Mouse (Mus musculus) small intestine, adult 2 months (tissue): ENCODE data around the gene Ppp1r13b. TPM values are rescaled to one million over a fixed set of nuclear protein-coding genes. Genes with fewer than 3 reads are reported as not detected.

Source experiments
- H3K27ac ChIP-seq: fragments of 200-500 bp; 2 replicates; pipeline ENCODE4 v1.5.1; 2012; ENCODE audit warnings: low read depth, low read length, control low read depth, inconsistent platforms; ENCODE audit not compliant: insufficient read depth
- H3K27me3 ChIP-seq: fragments of 200-500 bp; 2 replicates; pipeline ENCODE4 v1.6.1; 2012; ENCODE audit warnings: mild to moderate bottlenecking, moderate library complexity, low read length, inconsistent platforms; ENCODE audit not compliant: control insufficient read depth, insufficient read depth
- H3K36me3 ChIP-seq: fragments of 200-500 bp; 2 replicates; pipeline ENCODE4 v1.6.1; 2012; ENCODE audit warnings: mild to moderate bottlenecking, low read length, control low read depth, inconsistent platforms; ENCODE audit not compliant: control insufficient read depth, insufficient read depth
- H3K4me1 ChIP-seq: fragments of 200-500 bp; 2 replicates; pipeline ENCODE4 v1.6.1; 2012; ENCODE audit warnings: low read length, inconsistent platforms, mixed read lengths; ENCODE audit not compliant: control insufficient read depth, insufficient read depth, insufficient read length
- H3K4me3 ChIP-seq: fragments of 200-500 bp; 2 replicates; pipeline ENCODE4 v1.5.1; 2012; ENCODE audit warnings: low read depth, mild to moderate bottlenecking, control low read depth, inconsistent platforms, low read length, moderate library complexity
- CTCF ChIP-seq: fragments of 200-500 bp; IDR thresholded peaks from 2 replicates; pipeline ENCODE4 v1.5.1; 2012; ENCODE audit warnings: low read depth, mild to moderate bottlenecking, control low read depth, inconsistent platforms, low read length, moderate library complexity, mixed read lengths; ENCODE audit not compliant: insufficient replicate concordance, insufficient read length; ENCODE audit errors: extremely low read depth
- POLR2A ChIP-seq: fragments of 200-500 bp; IDR thresholded peaks from 2 replicates; pipeline ENCODE4 v1.6.1; 2012; ENCODE audit warnings: low read depth, mild to moderate bottlenecking, control low read depth, inconsistent platforms, low read length, moderate library complexity
- WGBS: fragments of 180-500 bp; shearing (Covaris S2); methylation state at CpG from one replicate; pipeline ENCODE4 v1.1.7; 2018; 5-methylcytosine and 5-hydroxymethylcytosine counted together
- polyA plus RNA-seq: library from polyadenylated mRNA; depleted of rRNA; stranded (reverse); fragments of >200 nt; gene quantifications from 2 replicates; pipeline ENCODE4 v1.2.3, GENCODE M21; 2012

Gene Ppp1r13b
- polyA plus RNA-seq, 1 experiment = 22.8 TPM

DNA sequence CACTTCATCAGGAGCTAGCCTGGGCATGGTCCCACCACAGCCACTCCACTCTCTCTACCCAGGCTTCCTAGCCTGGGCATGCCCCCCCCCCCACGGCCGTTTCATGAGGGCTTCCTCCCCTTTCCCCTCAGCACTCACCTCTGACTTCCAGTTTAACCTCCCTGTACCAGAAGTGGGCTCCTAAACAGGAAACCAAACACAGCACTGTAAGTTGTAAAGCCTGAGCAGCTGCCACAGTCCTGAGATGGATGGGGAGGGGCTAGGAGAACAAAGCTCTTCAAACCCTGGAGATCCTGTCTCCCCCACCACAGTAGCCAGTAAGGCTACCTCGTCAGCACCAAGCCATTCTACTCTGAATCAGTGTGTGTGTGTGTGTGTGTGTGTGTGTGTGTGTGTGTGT, 6.1 kb upstream of the Ppp1r13b start:
- peaks cover 27% of the 10 kb centered on the region; the same call in 1 of the 2 replicates for H3K4me1 ChIP-seq
- H3K27me3 ChIP-seq = no peaks in the 10 kb centered on the region
- no peak overlapping the region for H3K27ac ChIP-seq
- TF ChIP-seq CTCF (no peak), POLR2A (no peak)
- WGBS = 64% methylated on average over 3 of the region's 3 CpGs
- H3K36me3 ChIP-seq = no peaks in the 10 kb centered on the region
- H3K4me3 ChIP-seq = no peak overlapping the region

GRCm38 (mm10) chr12:111912802-111913201, 4.9 kb upstream of the Ppp1r13b start:
- no peaks in the 10 kb centered on the region for H3K36me3 ChIP-seq
- no peaks in the 10 kb centered on the region for H3K27me3 ChIP-seq
- 83% methylated on average over 7 of the region's 7 CpGs for WGBS
- no peak for TF ChIP-seq CTCF
- TF ChIP-seq POLR2A = no peak
- H3K4me3 ChIP-seq = no peak overlapping the region
- peaks cover 32% of the 10 kb centered on the region; the same call in 1 of the 2 replicates for H3K4me1 ChIP-seq
- no peak overlapping the region for H3K27ac ChIP-seq

DNA sequence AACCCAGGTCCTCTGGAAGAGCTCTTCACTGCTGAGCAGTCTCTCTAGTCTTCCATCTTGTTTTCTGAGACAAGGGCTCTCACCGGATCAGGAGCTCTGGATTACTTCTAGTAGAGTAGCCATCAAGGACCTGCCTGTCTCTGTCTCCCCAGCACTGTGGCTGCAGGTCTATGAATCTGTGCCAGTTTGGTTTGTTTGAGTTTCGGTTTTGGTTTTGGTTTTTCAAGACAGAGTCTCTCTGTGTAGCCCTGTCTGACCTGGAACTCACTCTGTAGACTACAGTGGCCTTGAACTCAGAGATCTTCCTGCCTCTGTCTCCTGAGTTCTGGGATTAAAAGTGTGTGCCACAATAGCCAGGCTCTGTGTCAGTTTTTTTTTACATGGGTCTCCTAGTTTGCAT, 3.9 kb upstream of the Ppp1r13b start:
- TF ChIP-seq CTCF (no peak), POLR2A (no peak)
- no peak overlapping the region for H3K4me3 ChIP-seq
- H3K27me3 ChIP-seq = no peaks in the 10 kb centered on the region
- peak overlapping the region; percentile 90 for H3K27ac ChIP-seq
- WGBS = 49% methylated on average over 2 of the region's 2 CpGs
- H3K36me3 ChIP-seq = no peaks in the 10 kb centered on the region
- peaks cover 32% of the 10 kb centered on the region; the same call in 1 of the 2 replicates for H3K4me1 ChIP-seq

DNA sequence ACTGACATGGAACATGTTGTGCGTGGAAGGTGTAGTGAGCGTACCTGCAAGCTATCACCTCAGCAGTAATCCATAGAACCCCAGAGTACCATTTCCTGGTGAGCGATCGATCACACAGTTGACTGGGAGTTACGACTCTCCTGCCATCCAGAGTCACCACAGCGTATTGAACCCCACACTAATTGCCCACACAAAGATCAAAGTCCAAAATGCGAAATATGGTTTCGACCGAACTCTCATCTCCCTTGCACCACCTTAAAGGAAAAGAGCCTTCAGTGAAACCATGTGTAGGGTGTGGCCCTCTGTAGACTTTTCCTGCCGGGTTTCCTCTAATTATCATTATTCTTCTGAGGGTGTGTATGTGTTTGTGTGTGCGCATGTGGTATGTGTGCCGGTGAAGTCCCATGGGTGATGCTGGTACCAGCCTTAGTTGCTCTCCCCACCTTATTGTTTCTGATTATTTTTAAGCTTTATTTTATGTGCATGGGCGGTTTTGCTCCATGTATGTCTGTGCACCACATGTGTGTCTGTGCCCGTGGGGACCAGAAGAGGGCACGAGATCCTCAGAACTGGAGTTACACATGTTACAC, 3.4 kb upstream of the Ppp1r13b start:
- Histone ChIP-seq H3K27me3 (no peaks in the 10 kb centered on the region), H3K4me1 (peaks cover 32% of the 10 kb centered on the region; the same call in 1 of the 2 replicates), H3K27ac (peak overlapping the region; percentile 90), H3K4me3 (no peak overlapping the region), H3K36me3 (no peaks in the 10 kb centered on the region)
- WGBS = 34% methylated on average over 15 of the region's 15 CpGs
- TF ChIP-seq CTCF = no peak
- no peak for TF ChIP-seq POLR2A

GRCm38 (mm10) chr12:111908997-111909550, 1.2 kb upstream of the Ppp1r13b start:
- peak overlapping the region; percentile 52 for H3K27ac ChIP-seq
- H3K4me3 ChIP-seq = peak overlapping the region; percentile 69
- TF ChIP-seq POLR2A (no peak), CTCF (no peak)
- no peaks in the 10 kb centered on the region for H3K27me3 ChIP-seq
- 38% methylated on average over 11 of the region's 11 CpGs for WGBS
- H3K4me1 ChIP-seq = peaks cover 32% of the 10 kb centered on the region; the same call in 1 of the 2 replicates
- no peaks in the 10 kb centered on the region for H3K36me3 ChIP-seq

- Histone ChIP-seq H3K27me3 (no peaks in the 10 kb centered on the region), H3K4me3 (peak overlapping the region; percentile 69), H3K36me3 (no peaks in the 10 kb centered on the region), H3K4me1 (peaks cover 27% of the 10 kb centered on the region; the same call in 1 of the 2 replicates), H3K27ac (peak overlapping the region; percentile 81)
- 2% methylated on average over 63 of the region's 63 CpGs for WGBS
- no peak for TF ChIP-seq CTCF
- TF ChIP-seq POLR2A = no peak
Observed at GRCm38 (mm10) chr12:111907421-111907891, 454 bp downstream of the Ppp1r13b start.

GRCm38 (mm10) chr12:111906309-111906875, 1.5 kb downstream of the Ppp1r13b start:
- no peak for TF ChIP-seq CTCF
- no peak for TF ChIP-seq POLR2A
- H3K27ac ChIP-seq = no peak overlapping the region
- no peaks in the 10 kb centered on the region for H3K36me3 ChIP-seq
- no peaks in the 10 kb centered on the region for H3K27me3 ChIP-seq
- no peak overlapping the region for H3K4me3 ChIP-seq
- WGBS = 42% methylated on average over 5 of the region's 5 CpGs
- peaks cover 17% of the 10 kb centered on the region; the same call in 1 of the 2 replicates for H3K4me1 ChIP-seq

DNA sequence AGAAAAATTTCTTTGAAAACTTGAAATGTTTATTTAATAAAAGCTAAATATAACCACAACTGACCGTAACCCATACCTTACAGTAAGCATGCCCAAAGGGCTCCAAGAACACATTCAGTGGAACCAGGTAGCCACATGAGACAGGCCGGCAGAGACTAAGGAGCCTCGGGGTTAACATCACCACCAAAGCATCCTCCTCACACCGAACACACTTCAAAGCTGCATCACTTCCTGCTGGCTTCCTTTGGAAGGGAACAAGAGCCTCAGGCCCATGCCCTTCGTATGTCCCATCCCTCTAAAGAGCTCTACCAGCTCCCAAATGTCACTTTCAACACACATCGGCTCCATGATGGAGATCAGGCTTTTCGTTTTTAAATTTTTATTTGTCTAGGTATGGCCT, 5.4 kb downstream of the Ppp1r13b start:
- WGBS = 82% methylated on average over 7 of the region's 7 CpGs

More for the DNA sequence above, 5.4 kb downstream of the Ppp1r13b start:
- no peak overlapping the region for H3K27ac ChIP-seq
- H3K36me3 ChIP-seq = no peaks in the 10 kb centered on the region
- H3K4me1 ChIP-seq = peaks cover 9% of the 10 kb centered on the region; the same call in 1 of the 2 replicates
- H3K27me3 ChIP-seq = no peaks in the 10 kb centered on the region
- TF ChIP-seq CTCF (no peak), POLR2A (no peak)
- H3K4me3 ChIP-seq = no peak overlapping the region
